Mouse (Mus musculus): ENCODE measurements around the gene Rhag. TPM values are rescaled to one million over a fixed set of nuclear protein-coding genes. Genes with fewer than 3 reads are reported as not detected.

The Rhag gene
- total and polyA plus RNA-seq, 3 experiments, result 17.8 to 91.3 TPM; not detected in 1

- TF ChIP-seq POLR2AphosphoS5 (IDR thresholded peaks at IDR 0.05; ENCODE audit: borderline replicate concordance, low read depth, low read length), result no peak
- TF ChIP-seq SMC3 (IDR thresholded peaks at IDR 0.05; ENCODE audit: low read depth, low read length), result peak; percentile 18; the same call in 1 of the 2 replicates
Measured at GRCm38 (mm10) chr17:40855065-40855464, 44.1 kb downstream of the Rhag start (continued).

DNA sequence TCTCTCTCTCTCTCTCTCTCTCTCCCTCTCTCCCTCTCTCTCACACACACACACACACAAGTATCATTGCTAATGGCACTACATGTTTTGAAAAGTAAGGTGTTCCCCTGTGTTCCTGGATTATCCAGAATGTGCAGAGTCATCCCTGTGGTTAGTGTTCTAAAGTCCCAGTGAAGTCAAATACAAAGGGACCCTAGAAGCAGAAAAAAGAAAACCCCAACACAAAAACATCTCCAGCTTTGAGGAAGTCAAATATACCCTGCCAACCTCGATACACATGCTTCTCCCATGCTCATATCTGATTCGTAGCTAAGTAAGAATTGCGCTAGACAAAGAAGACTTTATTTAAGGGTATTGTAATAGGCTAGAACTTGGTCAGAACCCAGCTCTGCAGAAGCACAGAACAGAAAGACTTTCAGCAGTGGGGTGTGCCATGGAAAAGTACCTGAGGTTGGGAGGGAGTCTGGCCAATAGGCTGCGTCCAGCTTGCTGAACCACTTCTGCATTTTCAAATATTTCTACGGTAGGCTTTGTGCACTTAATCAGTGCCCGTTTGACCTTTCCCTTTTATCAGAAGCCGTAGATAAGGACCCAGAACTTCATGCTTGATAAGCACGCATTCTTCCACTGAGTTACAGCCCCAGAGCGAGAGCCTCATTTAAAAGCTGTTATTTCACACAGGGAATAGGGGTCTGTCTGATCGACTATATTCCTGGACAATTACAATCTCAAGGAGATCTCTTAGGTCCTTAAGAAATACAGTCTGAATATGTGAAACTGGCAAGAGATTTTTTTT is 58.2 kb downstream of the Rhag start:
- H3K27me3 ChIP-seq (ENCODE audit: control insufficient read depth in 1 of 2, insufficient read depth in 2 of 2, low read length in 2 of 2), result no peaks in the 10 kb centered on the region
- H3K79me2 ChIP-seq (ENCODE audit: control insufficient read depth, insufficient read depth, low read length, poor library complexity), result no peaks in the 10 kb centered on the region
- H3K9ac ChIP-seq (ENCODE audit: control insufficient read depth, low read depth, low read length, poor library complexity, severe bottlenecking), result peak overlapping the region; percentile 14; the same call in 1 of the 2 replicates
- peaks cover 19 to 21% of the 10 kb centered on the region in 2 experiments for H3K4me1 ChIP-seq (ENCODE audit: control insufficient read depth in 1 of 2, insufficient read depth in 2 of 2, low read length in 2 of 2)
- no peaks in the 10 kb centered on the region for H3K9me3 ChIP-seq (replicated peaks; ENCODE audit: insufficient read depth, low read length)
- peak; percentile 75 for DNase-seq (ENCODE audit: low read depth, low spot score)
- peak overlapping the region; percentile 25 for H3K27ac ChIP-seq (ENCODE audit: control insufficient read depth, low read depth, low read length)
- peaks cover 0 to 30% of the 10 kb centered on the region in 2 experiments; a peak in 2 of 4 replicates for H3K36me3 ChIP-seq (ENCODE audit: control insufficient read depth in 1 of 2, insufficient read depth in 2 of 2, low read length in 2 of 2)
- H3K4me3 ChIP-seq (ENCODE audit: control insufficient read depth in 1 of 2, insufficient read depth in 1 of 2, low read depth in 2 of 2, low read length in 2 of 2), result peak overlapping the region; percentile 18 to 35; a peak in 2 of 4 replicates
- TF ChIP-seq ELF1 (IDR thresholded peaks at IDR 0.05; ENCODE audit: low read depth, low read length) (no peak), EP300 (IDR thresholded peaks at IDR 0.05; ENCODE audit: low read depth in 1 of 2, low read length in 2 of 2) (peak; percentile 64 to 67), GATA1 (IDR thresholded peaks at IDR 0.05; ENCODE audit: low read depth, low read length) (peak; percentile 92), ETS1 (IDR thresholded peaks at IDR 0.05; ENCODE audit: low read depth, low read length) (peak; percentile 44; the same call in 1 of the 2 replicates), RAD21 (IDR thresholded peaks at IDR 0.05; ENCODE audit: low read depth, low read length) (no peak), MAX (IDR thresholded peaks at IDR 0.05; ENCODE audit: low read length) (no peak), USF2 (IDR thresholded peaks at IDR 0.05; ENCODE audit: borderline replicate concordance in 1 of 2, insufficient read depth in 1 of 2, low read depth in 1 of 2, low read length in 2 of 2) (no peak), E2F4 (IDR thresholded peaks at IDR 0.05; ENCODE audit: borderline replicate concordance, low read depth, low read length) (no peak), ZC3H11A (IDR thresholded peaks at IDR 0.05; ENCODE audit: low read depth, low read length) (no peak), MYC (IDR thresholded peaks at IDR 0.05; ENCODE audit: low read depth, low read length) (peak; percentile 59), BHLHE40 (IDR thresholded peaks at IDR 0.05; ENCODE audit: borderline replicate concordance, low read depth, low read length) (no peak), POLR2AphosphoS5 (IDR thresholded peaks at IDR 0.05; ENCODE audit: borderline replicate concordance, low read depth, low read length) (no peak), MEF2A (IDR thresholded peaks at IDR 0.05; ENCODE audit: extremely low read depth, insufficient replicate concordance, low read depth, low read length, poor library complexity, severe bottlenecking) (no peak), USF1 (IDR thresholded peaks at IDR 0.05; ENCODE audit: low read depth, low read length) (no peak), MAZ (IDR thresholded peaks at IDR 0.05; ENCODE audit: low read depth, low read length) (no peak), CTCF (IDR thresholded peaks at IDR 0.05 in 2 of 3, conservative IDR thresholded peaks at IDR 0.05 in 1 of 3; ENCODE audit: control insufficient read depth in 1 of 3, insufficient read depth in 1 of 3, low read depth in 2 of 3, low read length in 3 of 3, poor library complexity in 1 of 3, severe bottlenecking in 1 of 3) (no peak), MYB (IDR thresholded peaks at IDR 0.05; ENCODE audit: low read depth, low read length) (no peak), ZKSCAN1 (IDR thresholded peaks at IDR 0.05; ENCODE audit: low read depth, low read length) (no peak), CHD1 (IDR thresholded peaks at IDR 0.05; ENCODE audit: low read depth, low read length) (no peak), TAL1 (IDR thresholded peaks at IDR 0.05; ENCODE audit: low read length) (no peak), RCOR1 (IDR thresholded peaks at IDR 0.05; ENCODE audit: low read depth, low read length) (peak; percentile 82), GABPA (IDR thresholded peaks at IDR 0.05; ENCODE audit: low read depth, low read length) (no peak), POLR2A (IDR thresholded peaks at IDR 0.05; ENCODE audit: control insufficient read depth in 1 of 2, insufficient read depth in 1 of 2, low read depth in 1 of 2, low read length in 2 of 2, poor library complexity in 1 of 2) (no peak), ZNF384 (IDR thresholded peaks at IDR 0.05; ENCODE audit: low read depth, low read length) (no peak), CHD2 (IDR thresholded peaks at IDR 0.05; ENCODE audit: low read length) (no peak), MAFK (IDR thresholded peaks at IDR 0.05; ENCODE audit: borderline replicate concordance, low read depth, low read length) (no peak), TCF12 (IDR thresholded peaks at IDR 0.05; ENCODE audit: low read depth, low read length) (peak; percentile 59; the same call in 1 of the 2 replicates), UBTF (IDR thresholded peaks at IDR 0.05; ENCODE audit: borderline replicate concordance, insufficient read depth, low read depth, low read length) (no peak), KAT2A (conservative IDR thresholded peaks at IDR 0.05; ENCODE audit: low read depth, low read length) (no peak), JUND (IDR thresholded peaks at IDR 0.05; ENCODE audit: low read depth, low read length) (no peak), SMC3 (IDR thresholded peaks at IDR 0.05; ENCODE audit: low read depth, low read length) (no peak), SIN3A (IDR thresholded peaks at IDR 0.05; ENCODE audit: low read length) (no peak), MXI1 (IDR thresholded peaks at IDR 0.05; ENCODE audit: low read depth, low read length) (no peak)

Data from MEL (cell line).